Mouse (Mus musculus) small intestine, adult 2 months (tissue): ENCODE measurements around the gene Fga.

Source experiments
- CTCF ChIP-seq: fragments of 200-500 bp; IDR thresholded peaks from 2 replicates; pipeline ENCODE4 v1.5.1; 2012; ENCODE audit warnings: low read depth, mild to moderate bottlenecking, control low read depth, inconsistent platforms, low read length, moderate library complexity, mixed read lengths; ENCODE audit not compliant: insufficient replicate concordance, insufficient read length; ENCODE audit errors: extremely low read depth
- POLR2A ChIP-seq: fragments of 200-500 bp; IDR thresholded peaks from 2 replicates; pipeline ENCODE4 v1.6.1; 2012; ENCODE audit warnings: low read depth, mild to moderate bottlenecking, control low read depth, inconsistent platforms, low read length, moderate library complexity

- TF ChIP-seq CTCF, result no peak
- TF ChIP-seq POLR2A, result no peak
Measured at GRCm38 (mm10) chr3:83027546-83028251, 1.8 kb downstream of the Fga start.
